Mouse (Mus musculus) layer of hippocampus, adult 6 months (tissue): ENCODE results near the gene Pdik1l. TPM values are rescaled to one million over a fixed set of nuclear protein-coding genes. Genes with fewer than 3 reads are reported as not detected.

Experiments
- long read RNA-seq, 2 experiments: library from polyadenylated mRNA; unstranded; transcript quantifications; one replicate each; pipeline ENCODE4 v2.0.0; 2019 to 2020
- polyA plus RNA-seq: library from polyadenylated mRNA; unstranded; fragments of <200 nt; fragmentation: Nextera tagmentation; gene quantifications from 2 replicates; pipeline ENCODE4 v1.2.3, GENCODE M21; 2021

Gene Pdik1l
- polyA plus RNA-seq: 9.1 and 11.3 TPM in 2 replicates
- long read RNA-seq, experiment 1, full-length matches to known transcripts: 9 of 11 reads
- long read RNA-seq, experiment 1, partial matches to known transcripts: 0 of 11 reads
- long read RNA-seq, experiment 1, other reads (novel, unspliced or antisense): 2 of 11 reads
- long read RNA-seq, experiment 2, full-length matches to known transcripts: 89 of 93 reads
- long read RNA-seq, experiment 2, partial matches to known transcripts: 0 of 93 reads
- long read RNA-seq, experiment 2, other reads (novel, unspliced or antisense): 4 of 93 reads

DNA sequence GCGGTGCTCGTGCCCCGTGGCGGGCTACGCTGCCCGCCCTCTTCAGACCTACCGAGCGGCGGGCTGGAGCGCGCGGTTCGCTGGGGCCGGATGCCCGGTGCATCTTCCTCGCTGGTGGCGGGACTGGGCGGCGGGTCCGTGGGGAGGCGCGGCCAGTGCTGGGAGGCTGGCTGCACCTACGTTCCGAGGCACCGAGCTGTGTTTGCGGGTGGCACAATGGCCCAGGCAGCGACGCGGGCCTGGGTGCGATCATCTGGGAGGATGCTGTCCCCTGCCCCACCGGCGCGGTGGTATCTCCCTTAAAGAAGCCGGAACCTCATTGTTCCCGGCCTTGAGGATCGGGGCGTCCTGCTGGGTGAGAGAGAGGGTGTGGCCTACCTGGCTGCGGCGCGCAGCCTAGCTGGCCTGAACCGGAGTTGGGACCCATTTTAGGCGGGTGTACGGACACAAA, at the start of gene Pdik1l:
TSS of gene Pdik1l (minus strand) at position 321 of the 451 bp plus-strand sequence.

DNA sequence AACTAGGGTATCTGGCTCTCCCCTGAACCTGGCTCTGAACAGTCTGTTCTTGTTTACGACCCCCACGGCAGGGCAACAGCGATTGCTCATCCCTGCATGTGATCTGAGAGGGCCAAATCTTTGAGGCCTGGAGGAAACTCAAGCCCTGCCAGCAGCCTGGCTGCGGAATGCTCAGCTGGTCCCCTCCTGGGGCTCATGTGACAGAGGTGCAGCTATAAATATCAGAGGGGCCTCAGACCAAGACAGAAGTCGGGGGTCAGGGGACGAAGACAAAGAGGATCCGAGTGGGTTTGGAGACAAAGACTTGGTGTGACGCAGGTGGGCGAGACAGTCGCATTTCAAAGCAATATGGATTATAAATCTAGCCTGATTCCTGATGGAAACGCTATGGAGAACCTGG, 27.2 kb upstream of the Pdik1l start, which contains the start of gene Trim63:
TSS of gene Trim63 (plus strand) at position 245 of the 400 bp plus-strand sequence.

DNA sequence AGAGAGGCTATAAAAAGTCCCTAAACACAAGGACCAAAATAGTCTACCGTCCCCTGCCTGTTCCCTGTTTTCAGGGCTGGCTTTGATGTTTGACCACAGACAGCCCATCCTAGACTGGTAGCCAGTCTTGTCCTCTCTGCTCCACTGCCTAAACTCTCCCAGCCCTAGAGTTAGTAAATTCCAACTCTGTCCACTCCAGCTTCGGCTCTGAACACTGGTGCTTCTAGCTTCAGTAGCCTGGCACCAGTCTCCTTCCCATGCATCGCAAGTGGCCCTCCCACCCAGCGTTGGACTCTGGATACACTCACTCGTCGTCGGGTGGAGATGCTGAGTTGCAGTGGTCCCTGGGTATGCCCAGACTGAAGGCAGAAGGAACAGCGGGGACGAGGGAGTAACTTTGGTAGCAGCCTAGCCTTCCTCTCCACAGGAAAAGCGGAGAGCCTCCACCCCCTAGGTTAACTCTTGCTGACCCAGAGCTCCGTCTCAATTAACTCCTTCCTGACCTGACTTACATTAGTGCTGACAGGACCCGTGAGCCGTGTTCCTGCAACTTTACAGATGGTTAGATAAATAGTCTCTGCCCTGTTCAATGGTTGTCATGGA, 33.9 kb downstream of the Pdik1l start, which contains the start of gene Grrp1:
TSS of gene Grrp1 (minus strand) at position 385 of the 603 bp plus-strand sequence.

GRCm38 (mm10) chr4:134246719-134247258, 40.9 kb downstream of the Pdik1l start, which contains the start of gene Gm30191:
TSS of gene Gm30191 (plus strand) at chr4:134246935.

GRCm38 (mm10) chr4:134245148-134245843, 42.4 kb downstream of the Pdik1l start, which contains the start of gene Zfp593:
TSS of gene Zfp593 (minus strand) at chr4:134245592.

DNA sequence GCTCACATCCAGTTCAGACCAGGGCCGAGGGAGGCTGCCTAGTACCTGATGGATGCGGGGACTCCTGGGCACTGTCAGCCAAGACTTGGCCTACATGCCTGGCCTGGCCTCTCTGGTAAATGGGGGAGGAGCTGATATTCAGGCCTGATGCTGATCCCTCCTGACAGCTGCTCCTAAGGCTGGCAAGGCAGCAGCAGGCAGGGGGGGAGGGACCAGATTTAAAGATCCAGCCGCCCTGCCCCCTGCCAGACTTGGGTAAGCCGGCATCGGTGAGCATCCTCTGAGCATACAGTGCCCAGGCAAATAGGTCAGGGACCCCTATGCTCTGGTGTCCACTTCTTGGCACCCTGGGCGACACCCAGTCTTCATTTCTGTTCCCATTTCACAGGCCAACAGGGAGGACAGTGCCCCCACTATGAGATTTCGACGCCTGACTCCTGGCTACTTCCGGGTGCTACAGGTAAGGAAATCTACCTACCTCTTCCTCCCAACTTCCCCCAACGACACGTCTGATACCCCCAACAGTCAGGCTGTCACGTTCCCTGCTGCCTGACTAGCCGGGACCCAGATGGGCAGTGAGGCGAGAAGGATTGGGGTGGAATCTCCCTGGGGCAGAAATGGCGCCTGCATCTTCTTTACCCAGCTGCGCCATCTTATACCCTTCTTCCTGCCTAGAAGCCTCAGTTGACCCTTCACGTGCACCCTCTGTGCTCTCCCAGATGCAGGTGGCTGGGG, 44.0 kb downstream of the Pdik1l start, which contains the start of gene E130218I03Rik:
TSS of gene E130218I03Rik (plus strand) at position 147 of the 735 bp plus-strand sequence.

GRCm38 (mm10) chr4:134238279-134238651, 49.4 kb downstream of the Pdik1l start, which contains the start of gene Cnksr1:
TSS of gene Cnksr1 (minus strand) at chr4:134238399.

DNA sequence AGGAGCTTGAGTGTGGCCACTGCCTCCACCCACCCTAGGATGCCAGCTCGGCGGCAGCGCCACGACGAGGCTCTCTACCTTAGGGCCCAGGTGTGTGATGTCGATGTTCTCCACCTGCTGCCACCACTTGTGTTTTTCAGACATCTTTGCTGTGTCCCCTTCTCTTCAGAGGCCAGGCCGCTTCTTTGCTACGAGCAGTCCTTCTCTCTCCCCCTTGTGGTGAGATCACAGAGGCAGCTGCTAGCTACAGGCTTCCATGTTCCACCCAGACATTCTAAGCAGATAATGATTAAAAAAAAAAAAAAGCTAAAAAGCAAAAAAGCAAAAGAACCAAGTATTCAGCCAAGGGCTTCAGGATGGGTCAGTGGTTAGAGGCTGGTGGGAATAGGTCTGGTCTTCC, 60.5 kb downstream of the Pdik1l start, which contains the start of gene Catsper4:
TSS of gene Catsper4 (minus strand) at position 190 of the 400 bp plus-strand sequence.

Other genes starting within 250 kb of the Pdik1l start
- gene Zfp683, start 234.1 kb downstream of the Pdik1l start, polyA plus RNA-seq: not detected in 2 replicates
- gene Crybg2, start 227.1 kb downstream of the Pdik1l start, polyA plus RNA-seq: 1.3 and 2.4 TPM in 2 replicates
- 11.8 and 18.3 TPM in 2 replicates for gene Cd52, start 192.8 kb downstream of the Pdik1l start, polyA plus RNA-seq
- 9.2 and 13.8 TPM in 2 replicates for gene Ubxn11, start 185.3 kb downstream of the Pdik1l start, polyA plus RNA-seq
- 819 and 825 TPM in 2 replicates for gene Sh3bgrl3, start 159.1 kb downstream of the Pdik1l start, polyA plus RNA-seq
- gene Cep85, start 100.8 kb downstream of the Pdik1l start, polyA plus RNA-seq: 10.9 and 14.8 TPM in 2 replicates
- not detected in 2 replicates for gene Gm7534, start 84.9 kb downstream of the Pdik1l start, polyA plus RNA-seq
- gene Catsper4, start 60.5 kb downstream of the Pdik1l start, polyA plus RNA-seq: not detected in 2 replicates
- 0.19 TPM in 1 of 2 replicates, not detected in the other for gene Cnksr1, start 49.5 kb downstream of the Pdik1l start, polyA plus RNA-seq
- gene E130218I03Rik, start 44.2 kb downstream of the Pdik1l start, polyA plus RNA-seq: 0.35 and 0.53 TPM in 2 replicates
- 13.4 and 14.4 TPM in 2 replicates for gene Zfp593, start 42.3 kb downstream of the Pdik1l start, polyA plus RNA-seq
- 0.33 and 0.40 TPM in 2 replicates for gene Gm30191, start 41.0 kb downstream of the Pdik1l start, polyA plus RNA-seq
- 4.4 and 5.2 TPM in 2 replicates for gene Grrp1, start 33.8 kb downstream of the Pdik1l start, polyA plus RNA-seq
- gene Trim63, start 27.2 kb upstream of the Pdik1l start, polyA plus RNA-seq: not detected in 2 replicates
- gene Slc30a2, start 55.3 kb upstream of the Pdik1l start, polyA plus RNA-seq: 0.45 TPM in 2 replicates
- 21.7 and 23.6 TPM in 2 replicates for gene Extl1, start 96.0 kb upstream of the Pdik1l start, polyA plus RNA-seq
- gene Pafah2, start 108.4 kb upstream of the Pdik1l start, polyA plus RNA-seq: 2.6 and 3.9 TPM in 2 replicates
- 302 and 340 TPM in 2 replicates for gene Stmn1, start 180.4 kb upstream of the Pdik1l start, polyA plus RNA-seq
- gene Paqr7, start 208.8 kb upstream of the Pdik1l start, polyA plus RNA-seq: 26.5 and 34.1 TPM in 2 replicates
- gene Aunip, start 223.1 kb upstream of the Pdik1l start, polyA plus RNA-seq: not detected in 2 replicates
- 101 and 103 TPM in 2 replicates for gene Mtfr1l, start 247.5 kb upstream of the Pdik1l start, polyA plus RNA-seq